Mouse (Mus musculus): ENCODE measurements at regions not wholly inside any gene's neighbourhood (a gene's known extent, or its start where the extent isn't known, plus 50 kb on each side); places are given as distances from the start of the nearest gene placed in this dataset.

DNA sequence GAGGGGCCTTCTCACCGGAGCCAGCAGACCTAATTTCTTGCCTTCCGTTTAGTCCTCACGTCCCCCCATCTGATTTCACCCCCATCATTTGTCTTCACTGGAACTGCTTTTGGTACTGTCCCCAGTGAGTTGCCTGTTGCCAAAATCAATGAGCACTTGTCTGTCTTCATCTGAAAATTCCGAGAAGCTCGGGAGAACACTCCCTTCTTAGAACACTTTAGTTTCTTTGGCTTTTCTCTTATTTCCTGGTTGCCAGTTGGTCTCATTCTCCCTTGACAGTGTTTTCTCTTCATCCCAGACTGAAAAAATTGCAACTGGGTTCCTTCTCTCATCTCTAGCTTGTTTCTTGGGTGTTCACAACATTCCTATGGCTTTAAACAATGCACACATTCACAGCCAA is 305.2 kb upstream of the Gm9747 start:
- DNase-seq (ENCODE audit: low spot score): no peak

- no peak for DNase-seq (ENCODE audit: low spot score)
These were observed 299.8 kb upstream of the Gm9747 start for GRCm38 (mm10) chr1:81933064-81933463.

GRCm38 (mm10) chr1:81945236-81945635 is 287.7 kb upstream of the Gm9747 start:
- no peak for DNase-seq (ENCODE audit: low spot score)

DNA sequence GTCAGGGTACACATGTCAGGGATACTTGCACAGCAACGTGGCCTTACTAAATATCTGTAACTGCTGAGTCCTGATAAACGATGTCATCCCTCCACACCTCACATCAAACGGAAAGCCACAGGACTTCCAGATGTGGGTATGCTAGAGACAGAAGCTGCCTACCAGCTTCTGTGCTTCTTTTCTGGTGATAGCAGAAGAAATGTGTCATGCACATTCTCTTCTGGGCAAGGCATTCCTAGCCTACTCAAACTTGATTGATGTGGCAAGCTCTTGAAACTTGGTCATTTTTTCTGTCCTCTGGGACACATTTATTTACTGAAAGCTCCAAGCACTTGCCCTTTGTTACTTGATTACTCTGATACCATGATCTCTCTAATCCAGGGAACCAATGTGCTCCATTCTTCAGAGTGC is 282.8 kb upstream of the Gm9747 start:
- peak; percentile 27 for DNase-seq (ENCODE audit: low spot score)

- no peak for DNase-seq (ENCODE audit: low spot score)
These were observed 282.1 kb upstream of the Gm9747 start for GRCm38 (mm10) chr1:81950853-81951252.

- DNase-seq (ENCODE audit: low spot score): no peak
These were observed 281.4 kb upstream of the Gm9747 start for GRCm38 (mm10) chr1:81951493-81952011.

DNA sequence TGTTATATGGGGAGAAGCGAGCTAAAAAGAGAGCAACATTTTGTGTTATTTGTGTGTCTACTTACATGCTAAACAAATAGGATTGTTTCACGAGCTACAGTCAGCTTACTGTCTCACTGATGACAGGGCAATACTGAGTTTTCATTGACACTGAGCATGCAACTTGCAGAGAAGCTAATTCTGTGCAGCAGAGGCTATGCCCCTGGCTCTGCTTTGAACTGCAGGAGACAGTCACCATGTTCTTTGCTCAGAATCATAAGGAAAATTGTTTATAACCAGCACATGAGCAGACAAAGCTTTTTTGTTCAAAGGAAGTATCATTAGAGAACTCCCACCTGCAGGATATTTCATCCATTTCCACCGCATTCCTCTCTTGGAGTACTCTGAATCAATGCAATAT is 280.8 kb upstream of the Gm9747 start:
- no peak for DNase-seq (ENCODE audit: low spot score)

- DNase-seq (ENCODE audit: low spot score): no peak
These were observed 278.4 kb upstream of the Gm9747 start for GRCm38 (mm10) chr1:81954507-81954906.

DNA sequence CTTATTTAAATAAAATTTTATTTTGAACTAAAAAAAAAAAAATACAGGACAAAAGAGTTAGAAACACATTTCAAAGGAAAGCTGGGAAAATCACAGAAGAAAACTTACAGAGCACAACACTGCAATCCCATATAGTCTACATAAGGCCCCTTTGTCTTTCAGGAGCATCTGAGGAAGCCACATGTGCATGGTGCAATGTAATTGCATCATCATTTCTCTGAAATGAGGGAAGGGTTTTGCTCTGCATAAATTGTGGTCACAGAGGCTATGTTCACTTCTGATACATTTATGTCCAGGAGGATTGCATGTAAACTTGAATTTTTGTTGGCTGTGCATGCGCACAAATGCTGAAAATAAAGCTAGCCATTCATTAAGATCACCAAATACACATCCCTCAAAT is 265.9 kb upstream of the Gm9747 start:
- no peak for DNase-seq (ENCODE audit: low spot score)

DNA sequence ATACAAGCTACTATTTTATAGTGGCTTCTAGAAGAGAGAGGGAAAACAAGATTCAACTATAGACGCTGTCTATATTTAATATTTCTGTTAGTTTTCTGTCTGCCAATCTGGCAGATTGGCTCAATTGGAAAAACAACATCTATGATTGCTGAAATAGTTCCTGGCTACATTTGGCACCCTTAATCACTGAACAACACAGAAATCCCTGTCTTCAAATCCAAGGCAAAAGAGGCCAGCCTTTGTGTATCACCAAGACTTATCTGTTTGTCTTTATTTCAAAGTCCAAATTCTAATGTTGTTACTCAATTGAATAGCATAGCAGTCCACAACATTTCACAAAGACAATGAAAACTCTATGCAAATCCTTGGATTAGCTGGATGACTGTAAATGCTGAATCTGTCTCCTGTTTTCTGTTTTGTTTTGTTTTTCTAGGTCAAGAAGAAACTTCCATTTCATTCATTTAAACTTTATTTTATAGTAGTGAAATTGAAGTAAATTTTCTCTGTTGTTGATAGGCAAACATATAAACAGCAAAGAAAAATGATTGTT is 265.1 kb upstream of the Gm9747 start:
- DNase-seq (ENCODE audit: low spot score): no peak

DNA sequence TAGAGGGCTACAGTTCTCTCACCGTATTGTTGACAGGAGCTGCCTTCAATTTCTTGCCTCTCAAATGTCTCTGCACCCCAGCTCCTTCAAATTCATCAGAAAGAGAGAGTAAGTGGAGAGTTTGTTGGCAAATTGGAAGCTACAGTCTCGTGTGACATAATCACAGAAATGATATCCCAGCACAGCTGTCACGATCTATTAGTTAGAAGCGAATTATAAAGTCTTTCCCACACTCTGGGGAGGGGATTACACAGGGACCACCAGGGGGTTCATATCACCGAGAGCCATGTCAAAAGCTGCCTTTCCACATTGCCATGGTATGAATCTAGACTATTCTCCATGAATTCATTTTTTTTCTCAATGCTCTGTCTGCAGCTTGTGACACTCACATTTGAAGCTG is 260.3 kb upstream of the Gm9747 start:
- DNase-seq (ENCODE audit: low spot score): no peak

GRCm38 (mm10) chr1:81973481-81973880 is 259.4 kb upstream of the Gm9747 start:
- no peak for DNase-seq (ENCODE audit: low spot score)

GRCm38 (mm10) chr1:82007943-82008342 is 225.0 kb upstream of the Gm9747 start:
- DNase-seq (ENCODE audit: low spot score): no peak

DNA sequence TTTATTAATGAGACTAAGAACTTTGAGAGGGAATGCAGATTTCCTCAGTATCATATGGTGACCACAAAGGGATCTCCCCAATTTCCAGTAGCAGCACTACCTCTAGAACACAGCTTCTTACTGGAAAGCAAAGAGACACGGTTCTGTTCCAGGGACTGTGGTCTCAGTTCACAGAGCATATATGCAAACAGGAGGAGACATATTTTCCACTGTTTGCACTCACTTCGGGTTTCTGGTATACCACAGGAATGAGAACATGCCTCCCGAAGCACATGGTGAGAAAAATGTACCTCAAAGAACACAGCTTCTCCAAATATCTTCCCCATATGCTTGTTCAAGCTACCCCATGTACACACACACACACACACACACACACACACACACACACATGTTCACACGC is 224.1 kb upstream of the Gm9747 start:
- no peak for DNase-seq (ENCODE audit: low spot score)

DNA sequence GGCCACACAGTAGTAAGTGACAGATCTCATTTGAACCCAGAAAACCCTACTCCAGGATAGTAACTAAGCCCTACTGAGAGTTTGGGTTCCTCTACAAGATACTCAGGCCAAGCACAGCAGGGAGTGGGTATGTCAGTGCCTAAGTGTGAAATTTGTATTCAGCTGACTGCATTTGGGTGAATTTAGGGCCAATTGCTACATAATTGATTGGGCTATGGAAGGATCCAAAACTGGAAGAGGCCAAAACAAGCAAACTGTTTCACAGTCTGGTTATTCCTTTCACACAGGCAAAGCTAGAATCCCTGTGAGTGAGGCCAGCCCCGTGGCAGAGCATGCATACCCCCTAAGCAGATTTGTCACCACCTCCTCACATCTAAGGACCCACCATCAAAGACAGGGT is 221.9 kb upstream of the Gm9747 start:
- DNase-seq (ENCODE audit: low spot score): no peak

DNA sequence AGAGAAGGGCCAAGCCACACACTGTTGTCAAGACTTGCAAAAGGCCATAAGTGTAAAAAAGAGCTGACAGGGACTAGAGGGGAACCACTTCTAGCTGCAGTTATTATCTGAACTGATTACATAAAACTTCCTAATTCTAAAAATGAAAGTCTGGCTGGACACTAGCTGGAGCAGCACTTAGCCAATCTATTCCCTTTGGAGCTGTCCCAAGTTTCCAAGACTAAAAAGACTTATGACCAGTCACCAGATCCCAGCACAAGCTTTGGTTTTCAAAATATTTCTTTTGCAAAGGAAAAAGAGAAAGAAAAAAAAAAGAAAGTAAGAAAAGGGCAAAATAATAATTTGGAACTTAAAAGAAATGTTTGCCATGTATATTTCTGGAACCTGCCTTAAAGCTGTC is 217.6 kb upstream of the Gm9747 start:
- DNase-seq (ENCODE audit: low spot score): no peak

- DNase-seq (ENCODE audit: low spot score): no peak
These were observed 214.1 kb upstream of the Gm9747 start for GRCm38 (mm10) chr1:82018701-82019404.

DNA sequence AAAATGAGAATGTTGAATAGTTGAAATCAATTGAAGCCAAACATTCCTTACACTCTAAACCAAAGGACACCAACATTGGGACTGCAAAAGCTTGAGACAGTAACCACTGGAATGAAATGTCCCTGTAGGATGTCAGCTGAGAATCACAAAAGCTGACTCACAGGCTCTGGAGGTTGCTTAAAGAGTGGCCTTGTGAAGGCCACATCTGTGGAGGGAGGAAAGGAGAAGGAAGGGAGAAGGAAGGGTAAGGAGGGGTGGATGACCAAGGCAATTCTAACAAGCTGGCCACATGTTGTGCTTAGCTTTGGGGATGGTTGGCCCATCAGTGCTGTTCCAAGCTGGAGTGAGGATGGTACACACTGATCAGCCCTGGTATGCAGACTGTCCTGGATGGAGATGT is 205.2 kb upstream of the Gm9747 start:
- DNase-seq (ENCODE audit: low spot score): no peak

DNA sequence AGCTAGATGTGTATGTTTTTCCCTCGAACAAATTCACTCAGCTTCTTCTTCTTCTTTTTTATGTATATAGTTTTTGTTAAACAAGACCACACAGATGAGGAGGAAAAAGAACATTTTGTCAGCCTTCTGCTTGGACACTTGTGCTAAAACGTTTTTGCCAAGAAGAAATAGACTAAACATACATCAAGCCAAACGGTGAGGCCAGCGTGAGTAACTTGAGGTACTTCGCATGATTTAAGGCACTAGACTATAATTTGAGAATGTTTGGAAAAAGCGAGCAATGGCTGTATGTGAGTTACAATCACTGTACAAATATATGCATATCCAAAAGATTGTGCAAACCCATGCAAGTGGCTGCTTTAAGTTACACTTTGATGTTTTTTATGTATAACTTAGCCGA is 201.8 kb upstream of the Gm9747 start:
- DNase-seq (ENCODE audit: low spot score): no peak

GRCm38 (mm10) chr1:82032410-82032809 is 200.5 kb upstream of the Gm9747 start:
- DNase-seq (ENCODE audit: low spot score): no peak

DNA sequence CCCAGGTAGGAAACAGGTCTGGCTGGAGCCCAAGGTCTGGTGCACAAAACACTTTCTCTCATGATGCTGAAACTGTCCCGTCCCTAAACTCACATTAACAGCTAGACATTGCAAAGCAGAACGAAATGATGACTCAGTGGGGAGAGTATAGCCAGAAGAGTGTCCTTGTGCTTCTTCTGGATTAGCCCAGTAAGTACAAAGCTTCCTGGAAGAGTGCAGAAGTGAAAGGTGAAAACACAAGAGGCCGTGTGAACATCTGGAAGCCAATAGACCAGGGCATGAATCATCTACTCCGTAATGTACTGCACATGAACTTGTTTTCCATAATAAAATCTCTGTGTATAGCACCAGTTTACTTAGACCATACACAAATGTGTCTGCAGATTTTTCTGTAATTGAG is 194.7 kb upstream of the Gm9747 start:
- no peak for DNase-seq (ENCODE audit: low spot score)

- no peak for DNase-seq (ENCODE audit: low spot score)
These were observed 194.2 kb upstream of the Gm9747 start for GRCm38 (mm10) chr1:82038698-82039097.

DNA sequence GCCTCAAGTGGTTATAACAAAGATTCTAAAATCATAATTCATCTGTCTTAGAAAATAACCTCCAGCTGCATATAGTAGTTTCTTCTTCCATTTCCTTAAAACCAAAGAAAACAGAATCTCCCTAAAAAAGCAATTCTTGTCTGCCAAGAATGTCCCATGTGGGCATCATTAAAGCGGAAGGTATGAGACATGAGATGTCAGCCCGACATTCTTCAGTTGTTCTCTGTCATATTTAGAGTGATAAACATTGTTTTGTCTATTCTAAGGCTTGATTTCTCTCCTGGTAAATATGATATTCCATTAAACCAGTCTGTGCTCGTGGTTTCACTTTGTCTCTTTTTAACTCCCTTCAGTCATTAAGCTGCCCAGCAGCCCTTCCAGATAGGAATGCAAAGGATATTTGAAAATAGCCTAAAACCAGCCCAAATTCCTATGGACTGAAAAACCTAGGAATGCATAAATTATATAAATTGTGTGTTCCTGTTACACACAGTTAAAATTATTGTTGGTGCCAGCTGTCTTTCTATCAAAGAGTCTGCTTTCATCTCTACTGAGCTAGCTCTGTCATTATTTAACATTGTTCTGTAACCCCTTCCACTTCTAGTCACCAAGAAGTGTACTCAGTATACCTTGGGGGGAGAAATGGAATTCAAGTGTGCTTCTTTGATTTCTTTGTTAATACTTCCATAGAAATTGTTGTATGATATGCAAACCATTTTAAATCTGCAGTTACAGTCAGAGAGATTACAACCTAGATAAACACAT is 191.4 kb upstream of the Gm9747 start:
- DNase-seq (ENCODE audit: low spot score): no peak

All from embryo, embryonic 10.5 days (tissue).